Mouse (Mus musculus): ENCODE data around the gene Dock4. TPM values are rescaled to one million over a fixed set of nuclear protein-coding genes. Genes with fewer than 3 reads are reported as not detected.

Gene Dock4
- polyA plus RNA-seq, 1 experiment from 2014 or later: 34.3 TPM

- H3K9ac ChIP-seq (replicated peaks; ENCODE audit: low read length): no peak overlapping the region
- no peaks in the 10 kb centered on the region for H3K27me3 ChIP-seq (ENCODE audit: control insufficient read depth, insufficient read depth, low read length)
- no peaks in the 10 kb centered on the region for H3K9me3 ChIP-seq (ENCODE audit: control insufficient read depth, low read length)
- no peaks in the 10 kb centered on the region for H3K4me1 ChIP-seq (ENCODE audit: control insufficient read depth, insufficient read depth, low read length)
- H3K36me3 ChIP-seq (ENCODE audit: control insufficient read depth, insufficient read depth, low read length): peaks cover 16% of the 10 kb centered on the region
- DNase-seq: no peak
- no peak overlapping the region for H3K27ac ChIP-seq (replicated peaks; ENCODE audit: low read depth, low read length)
- H3K4me2 ChIP-seq (ENCODE audit: low read length): no peak overlapping the region
- no peak for ATAC-seq (ENCODE audit: low FRiP score, low TSS enrichment)
- WGBS: 98% methylated on average over 2 of the region's 2 CpGs
- H3K4me3 ChIP-seq (replicated peaks; ENCODE audit: low read depth, low read length): no peak overlapping the region
Measured at GRCm38 (mm10) chr12:40637427-40637826, 191.7 kb downstream of the Dock4 start.

- H3K27me3 ChIP-seq (ENCODE audit: control insufficient read depth, insufficient read depth, low read length): no peaks in the 10 kb centered on the region
- DNase-seq (no peak), ATAC-seq (ENCODE audit: low FRiP score, low TSS enrichment) (no peak)
- WGBS: 86% methylated on average over 6 of the region's 6 CpGs
- no peak overlapping the region for H3K9ac ChIP-seq (replicated peaks; ENCODE audit: low read length)
- peaks cover 7% of the 10 kb centered on the region; the same call in 1 of the 2 replicates for H3K36me3 ChIP-seq (ENCODE audit: control insufficient read depth, insufficient read depth, low read length)
- no peak overlapping the region for H3K27ac ChIP-seq (replicated peaks; ENCODE audit: low read depth, low read length)
- no peaks in the 10 kb centered on the region for H3K9me3 ChIP-seq (ENCODE audit: control insufficient read depth, low read length)
- H3K4me3 ChIP-seq (replicated peaks; ENCODE audit: low read depth, low read length): no peak overlapping the region
- no peak overlapping the region for H3K4me2 ChIP-seq (ENCODE audit: low read length)
- H3K4me1 ChIP-seq (ENCODE audit: control insufficient read depth, insufficient read depth, low read length): no peaks in the 10 kb centered on the region
Measured at GRCm38 (mm10) chr12:40645869-40646268, 200.1 kb downstream of the Dock4 start.

GRCm38 (mm10) chr12:40654312-40654711 lies 208.6 kb downstream of the Dock4 start:
- Histone ChIP-seq H3K9me3 (ENCODE audit: control insufficient read depth, low read length) (no peaks in the 10 kb centered on the region), H3K27me3 (ENCODE audit: control insufficient read depth, insufficient read depth, low read length) (no peaks in the 10 kb centered on the region), H3K27ac (replicated peaks; ENCODE audit: low read depth, low read length) (no peak overlapping the region), H3K4me1 (ENCODE audit: control insufficient read depth, insufficient read depth, low read length) (0 out of 2 replicates have a peak, but pooled peaks cover 6% of the 10 kb centered on the region), H3K4me2 (ENCODE audit: low read length) (no peak overlapping the region), H3K36me3 (ENCODE audit: control insufficient read depth, insufficient read depth, low read length) (no peaks in the 10 kb centered on the region), H3K9ac (replicated peaks; ENCODE audit: low read length) (no peak overlapping the region), H3K4me3 (replicated peaks; ENCODE audit: low read depth, low read length) (no peak overlapping the region)
- WGBS: 84% methylated on average over 2 of the region's 2 CpGs
- no peak for ATAC-seq (ENCODE audit: low FRiP score, low TSS enrichment)
- DNase-seq: no peak

- no peak overlapping the region for H3K9ac ChIP-seq (replicated peaks; ENCODE audit: low read length)
- 0 out of 2 replicates have a peak, but pooled peaks cover 6% of the 10 kb centered on the region for H3K4me1 ChIP-seq (ENCODE audit: control insufficient read depth, insufficient read depth, low read length)
- no peak overlapping the region for H3K27ac ChIP-seq (replicated peaks; ENCODE audit: low read depth, low read length)
- no peaks in the 10 kb centered on the region for H3K9me3 ChIP-seq (ENCODE audit: control insufficient read depth, low read length)
- no peaks in the 10 kb centered on the region for H3K36me3 ChIP-seq (ENCODE audit: control insufficient read depth, insufficient read depth, low read length)
- no peak for ATAC-seq (ENCODE audit: low FRiP score, low TSS enrichment)
- no peak overlapping the region for H3K4me2 ChIP-seq (ENCODE audit: low read length)
- DNase-seq: no peak
- WGBS: 89% methylated on average over 2 of the region's 2 CpGs
- no peaks in the 10 kb centered on the region for H3K27me3 ChIP-seq (ENCODE audit: control insufficient read depth, insufficient read depth, low read length)
- no peak overlapping the region for H3K4me3 ChIP-seq (replicated peaks; ENCODE audit: low read depth, low read length)
Measured at GRCm38 (mm10) chr12:40655861-40656260, 210.1 kb downstream of the Dock4 start.

- no peak overlapping the region for H3K4me2 ChIP-seq (ENCODE audit: low read length)
- H3K9me3 ChIP-seq (ENCODE audit: control insufficient read depth, low read length): no peaks in the 10 kb centered on the region
- H3K27ac ChIP-seq (replicated peaks; ENCODE audit: low read depth, low read length): no peak overlapping the region
- ATAC-seq (ENCODE audit: low FRiP score, low TSS enrichment) (no peak), DNase-seq (no peak)
- 0 out of 2 replicates have a peak, but pooled peaks cover 6% of the 10 kb centered on the region for H3K4me1 ChIP-seq (ENCODE audit: control insufficient read depth, insufficient read depth, low read length)
- no peaks in the 10 kb centered on the region for H3K36me3 ChIP-seq (ENCODE audit: control insufficient read depth, insufficient read depth, low read length)
- H3K27me3 ChIP-seq (ENCODE audit: control insufficient read depth, insufficient read depth, low read length): no peaks in the 10 kb centered on the region
- no peak overlapping the region for H3K4me3 ChIP-seq (replicated peaks; ENCODE audit: low read depth, low read length)
- WGBS: 39% methylated on average over 5 of the region's 5 CpGs
- H3K9ac ChIP-seq (replicated peaks; ENCODE audit: low read length): no peak overlapping the region
Measured at GRCm38 (mm10) chr12:40656438-40656837, 210.7 kb downstream of the Dock4 start.

- H3K4me3 ChIP-seq (replicated peaks; ENCODE audit: low read depth, low read length): no peak overlapping the region
- ATAC-seq (ENCODE audit: low FRiP score, low TSS enrichment) (no peak), DNase-seq (peak; percentile 22)
- no peaks in the 10 kb centered on the region for H3K36me3 ChIP-seq (ENCODE audit: control insufficient read depth, insufficient read depth, low read length)
- H3K4me1 ChIP-seq (ENCODE audit: control insufficient read depth, insufficient read depth, low read length): 0 out of 2 replicates have a peak, but pooled peaks cover 6% of the 10 kb centered on the region
- no peaks in the 10 kb centered on the region for H3K27me3 ChIP-seq (ENCODE audit: control insufficient read depth, insufficient read depth, low read length)
- no peak overlapping the region for H3K27ac ChIP-seq (replicated peaks; ENCODE audit: low read depth, low read length)
- 30% methylated on average over 4 of the region's 4 CpGs for WGBS
- H3K9me3 ChIP-seq (ENCODE audit: control insufficient read depth, low read length): no peaks in the 10 kb centered on the region
- H3K9ac ChIP-seq (replicated peaks; ENCODE audit: low read length): no peak overlapping the region
- H3K4me2 ChIP-seq (ENCODE audit: low read length): no peak overlapping the region
Measured at GRCm38 (mm10) chr12:40657229-40657885, 211.6 kb downstream of the Dock4 start.

GRCm38 (mm10) chr12:40659689-40660088 lies 213.9 kb downstream of the Dock4 start:
- no peaks in the 10 kb centered on the region for H3K27me3 ChIP-seq (ENCODE audit: control insufficient read depth, insufficient read depth, low read length)
- no peak overlapping the region for H3K9ac ChIP-seq (replicated peaks; ENCODE audit: low read length)
- 78% methylated on average over 6 of the region's 6 CpGs for WGBS
- no peak overlapping the region for H3K27ac ChIP-seq (replicated peaks; ENCODE audit: low read depth, low read length)
- H3K36me3 ChIP-seq (ENCODE audit: control insufficient read depth, insufficient read depth, low read length): no peaks in the 10 kb centered on the region
- no peaks in the 10 kb centered on the region for H3K9me3 ChIP-seq (ENCODE audit: control insufficient read depth, low read length)
- ATAC-seq (ENCODE audit: low FRiP score, low TSS enrichment) (no peak), DNase-seq (peak; percentile 13)
- H3K4me1 ChIP-seq (ENCODE audit: control insufficient read depth, insufficient read depth, low read length): 0 out of 2 replicates have a peak, but pooled peaks cover 6% of the 10 kb centered on the region
- H3K4me3 ChIP-seq (replicated peaks; ENCODE audit: low read depth, low read length): no peak overlapping the region
- no peak overlapping the region for H3K4me2 ChIP-seq (ENCODE audit: low read length)

- no peak for DNase-seq
- H3K36me3 ChIP-seq (ENCODE audit: control insufficient read depth, insufficient read depth, low read length): peaks cover 8% of the 10 kb centered on the region; the same call in 1 of the 2 replicates
- no peaks in the 10 kb centered on the region for H3K4me1 ChIP-seq (ENCODE audit: control insufficient read depth, insufficient read depth, low read length)
- no peak overlapping the region for H3K4me2 ChIP-seq (ENCODE audit: low read length)
- ATAC-seq (ENCODE audit: low FRiP score, low TSS enrichment): no peak
- H3K27ac ChIP-seq (replicated peaks; ENCODE audit: low read depth, low read length): no peak overlapping the region
- 84% methylated on average over 2 of the region's 2 CpGs for WGBS
- H3K27me3 ChIP-seq (ENCODE audit: control insufficient read depth, insufficient read depth, low read length): no peaks in the 10 kb centered on the region
- no peak overlapping the region for H3K4me3 ChIP-seq (replicated peaks; ENCODE audit: low read depth, low read length)
- H3K9me3 ChIP-seq (ENCODE audit: control insufficient read depth, low read length): no peaks in the 10 kb centered on the region
- no peak overlapping the region for H3K9ac ChIP-seq (replicated peaks; ENCODE audit: low read length)
Measured at GRCm38 (mm10) chr12:40669460-40669859, 223.7 kb downstream of the Dock4 start.

- no peak for ATAC-seq (ENCODE audit: low FRiP score, low TSS enrichment)
- no peaks in the 10 kb centered on the region for H3K9me3 ChIP-seq (ENCODE audit: control insufficient read depth, low read length)
- no peak overlapping the region for H3K4me3 ChIP-seq (replicated peaks; ENCODE audit: low read depth, low read length)
- H3K4me1 ChIP-seq (ENCODE audit: control insufficient read depth, insufficient read depth, low read length): no peaks in the 10 kb centered on the region
- no peak for DNase-seq
- H3K4me2 ChIP-seq (ENCODE audit: low read length): no peak overlapping the region
- H3K36me3 ChIP-seq (ENCODE audit: control insufficient read depth, insufficient read depth, low read length): peaks cover 8% of the 10 kb centered on the region; the same call in 1 of the 2 replicates
- no peak overlapping the region for H3K9ac ChIP-seq (replicated peaks; ENCODE audit: low read length)
- H3K27ac ChIP-seq (replicated peaks; ENCODE audit: low read depth, low read length): no peak overlapping the region
- H3K27me3 ChIP-seq (ENCODE audit: control insufficient read depth, insufficient read depth, low read length): no peaks in the 10 kb centered on the region
Measured at GRCm38 (mm10) chr12:40670766-40671165, 225.0 kb downstream of the Dock4 start.

Data from midbrain, embryonic 14.5 days (tissue).